Comparison of ENCODE assay signal across 22 mouse cellular contexts in genomic region chr9:77455439-77456168, GRCm38 (mm10).
DNase-seq lines count a peak whose midpoint lies in the region; ATAC-seq lines count a peak whose summit lies in the region.
"Had no signal": no experiment of that assay in that cellular context is flagged by ENCODE, and none has a peak within 500 bp of the region (broad histone marks: within the 10 kb centered on the region; RNA-seq: fewer than 3 reads in every experiment).

No protein-coding gene starts in this region.

- no peaks in the 10 kb centered on the region for H3K27me3 ChIP-seq in heart, embryonic 10.5 days (ENCODE audit: insufficient read depth, poor library complexity, severe bottlenecking)
- H3K27me3 ChIP-seq in kidney, embryonic 15.5 days = no peaks in the 10 kb centered on the region
- no peaks in the 10 kb centered on the region for H3K27me3 ChIP-seq in neural tube, embryonic 12.5 days (replicated peaks)
- no peaks in the 10 kb centered on the region for H3K27me3 ChIP-seq in neural tube, embryonic 15.5 days (replicated peaks)
- H3K27me3 ChIP-seq in hindbrain, embryonic 15.5 days = no peaks in the 10 kb centered on the region
- H3K27me3 ChIP-seq: CH12.LX; heart, embryonic 13.5 days; limb, embryonic 13.5 days; liver, embryonic 12.5 days had no signal

- DNase-seq in heart, embryonic 10.5 days (ENCODE audit: low spot score) = no peak
- no peak for DNase-seq in heart, adult 8-10 months (ENCODE audit: low spot score)
- DNase-seq in kidney, adult 18-20 months = no peak
- no peak for DNase-seq in testis, postnatal 14 days (ENCODE audit: low spot score)
- DNase-seq: adrenal gland, adult 2 months; B cell, adult 2 months; cerebellum, adult 11 months; cerebellum, adult 9-11 months; heart, adult 11 months; heart, postnatal 14 days; layer of hippocampus, adult 9-11 months; right cerebral cortex, postnatal 4 days; thymus, postnatal 25 days had no signal

- 87% methylated on average over 19 of the region's 19 CpGs for WGBS in heart, embryonic 10.5 days
- WGBS in kidney, embryonic 15.5 days = 74% methylated on average over 19 of the region's 19 CpGs
- WGBS in neural tube, embryonic 12.5 days = 69% methylated on average over 19 of the region's 19 CpGs
- WGBS in neural tube, embryonic 15.5 days = 64% methylated on average over 19 of the region's 19 CpGs
- 68% methylated on average over 19 of the region's 19 CpGs for WGBS in hindbrain, embryonic 15.5 days

- no peak overlapping the region for H3K4me3 ChIP-seq in heart, embryonic 10.5 days
- H3K4me3 ChIP-seq in kidney, embryonic 15.5 days (replicated peaks) = no peak overlapping the region
- H3K4me3 ChIP-seq in neural tube, embryonic 12.5 days = no peak overlapping the region
- H3K4me3 ChIP-seq in neural tube, embryonic 15.5 days (replicated peaks) = no peak overlapping the region
- H3K4me3 ChIP-seq in hindbrain, embryonic 15.5 days = no peak overlapping the region
- H3K4me3 ChIP-seq: heart, embryonic 13.5 days; limb, embryonic 13.5 days; liver, embryonic 12.5 days had no signal

- no peak overlapping the region for H3K4me2 ChIP-seq in kidney, embryonic 15.5 days
- H3K4me2 ChIP-seq in neural tube, embryonic 12.5 days (replicated peaks) = no peak overlapping the region
- no peak overlapping the region for H3K4me2 ChIP-seq in neural tube, embryonic 15.5 days
- H3K4me2 ChIP-seq in hindbrain, embryonic 15.5 days = no peak overlapping the region
- H3K4me2 ChIP-seq: heart, embryonic 13.5 days; limb, embryonic 13.5 days; liver, embryonic 12.5 days had no signal

- peak overlapping the region; percentile 29; the same call in 1 of the 2 replicates for H3K27ac ChIP-seq in heart, embryonic 10.5 days
- peak overlapping the region; percentile 54; the same call in 1 of the 2 replicates for H3K27ac ChIP-seq in kidney, embryonic 15.5 days
- no peak overlapping the region for H3K27ac ChIP-seq in neural tube, embryonic 12.5 days
- no peak overlapping the region for H3K27ac ChIP-seq in neural tube, embryonic 15.5 days (replicated peaks)
- H3K27ac ChIP-seq in hindbrain, embryonic 15.5 days (replicated peaks) = no peak overlapping the region
- H3K27ac ChIP-seq: heart, embryonic 13.5 days; limb, embryonic 13.5 days; liver, embryonic 12.5 days had no signal

- peaks cover 21% of the 10 kb centered on the region for H3K4me1 ChIP-seq in heart, embryonic 10.5 days
- H3K4me1 ChIP-seq in kidney, embryonic 15.5 days = peaks cover 29% of the 10 kb centered on the region
- H3K4me1 ChIP-seq in neural tube, embryonic 12.5 days = 0 out of 2 replicates have a peak, but pooled peaks cover 4% of the 10 kb centered on the region
- H3K4me1 ChIP-seq in neural tube, embryonic 15.5 days = peaks cover 4% of the 10 kb centered on the region; the same call in 1 of the 2 replicates
- no peaks in the 10 kb centered on the region for H3K4me1 ChIP-seq in hindbrain, embryonic 15.5 days (replicated peaks)
- H3K4me1 ChIP-seq: liver, embryonic 12.5 days had no signal

- H3K36me3 ChIP-seq in heart, embryonic 10.5 days = peaks cover 36% of the 10 kb centered on the region; the same call in 1 of the 2 replicates
- H3K36me3 ChIP-seq in kidney, embryonic 15.5 days = peaks cover 18% of the 10 kb centered on the region
- no peaks in the 10 kb centered on the region for H3K36me3 ChIP-seq in neural tube, embryonic 12.5 days
- no peaks in the 10 kb centered on the region for H3K36me3 ChIP-seq in neural tube, embryonic 15.5 days
- 0 out of 2 replicates have a peak, but pooled peaks cover 2% of the 10 kb centered on the region for H3K36me3 ChIP-seq in hindbrain, embryonic 15.5 days
- H3K36me3 ChIP-seq: G1E had no signal

- H3K9me3 ChIP-seq in heart, embryonic 10.5 days = no peaks in the 10 kb centered on the region
- no peaks in the 10 kb centered on the region for H3K9me3 ChIP-seq in kidney, embryonic 15.5 days (replicated peaks)
- H3K9me3 ChIP-seq in neural tube, embryonic 12.5 days = no peaks in the 10 kb centered on the region
- no peaks in the 10 kb centered on the region for H3K9me3 ChIP-seq in neural tube, embryonic 15.5 days (replicated peaks)
- no peaks in the 10 kb centered on the region for H3K9me3 ChIP-seq in hindbrain, embryonic 15.5 days
- H3K9me3 ChIP-seq: heart, embryonic 13.5 days; limb, embryonic 13.5 days; liver, embryonic 12.5 days had no signal

- no peak for ATAC-seq in kidney, embryonic 15.5 days (replicated peaks; ENCODE audit: low FRiP score)
- ATAC-seq in neural tube, embryonic 12.5 days (ENCODE audit: low FRiP score, low read depth) = 0 out of 2 replicates have a peak, but pooled peaks have one; percentile 35
- no peak; the same call in 1 of the 2 replicates for ATAC-seq in neural tube, embryonic 15.5 days (ENCODE audit: low FRiP score)
- peak; percentile 39; the same call in 1 of the 2 replicates for ATAC-seq in hindbrain, embryonic 15.5 days (ENCODE audit: low FRiP score, low read depth)
- ATAC-seq: liver, embryonic 12.5 days had no signal

- no peak overlapping the region for H3K9ac ChIP-seq in kidney, embryonic 15.5 days
- H3K9ac ChIP-seq in neural tube, embryonic 12.5 days = no peak overlapping the region
- H3K9ac ChIP-seq in neural tube, embryonic 15.5 days (replicated peaks) = no peak overlapping the region
- no peak overlapping the region for H3K9ac ChIP-seq in hindbrain, embryonic 15.5 days
- H3K9ac ChIP-seq: heart, embryonic 13.5 days; limb, embryonic 13.5 days; liver, embryonic 12.5 days had no signal

Comparison
In these comparisons a context has a peak if more than half of its experiments do, and no peak if none do; other contexts are left out.
1. ATAC-seq: peak in neural tube, embryonic 12.5 days (single experiment) and hindbrain, embryonic 15.5 days (single experiment); none in kidney, embryonic 15.5 days (single experiment) and neural tube, embryonic 15.5 days (single experiment).
2. H3K27ac ChIP-seq: peak in heart, embryonic 10.5 days (single experiment) and kidney, embryonic 15.5 days (single experiment); none in neural tube, embryonic 12.5 days (single experiment), neural tube, embryonic 15.5 days (single experiment) and hindbrain, embryonic 15.5 days (single experiment).